Mouse (Mus musculus) large intestine, adult 2 months (tissue): ENCODE measurements at regions not wholly inside any gene's neighbourhood (a gene's known extent, or its start where the extent isn't known, plus 50 kb on each side); places are given as distances from the start of the nearest gene placed in this dataset.

Experiments
- DNase-seq: peaks from one replicate; pipeline ENCODE4 v3.0.0-alpha.2; 2012; ENCODE audit warnings: low read depth, low spot score
- WGBS: fragments of 180-500 bp; shearing (Covaris S2); methylation state at CpG from one replicate; pipeline ENCODE4 v1.1.7; 2018; 5-methylcytosine and 5-hydroxymethylcytosine counted together

DNA sequence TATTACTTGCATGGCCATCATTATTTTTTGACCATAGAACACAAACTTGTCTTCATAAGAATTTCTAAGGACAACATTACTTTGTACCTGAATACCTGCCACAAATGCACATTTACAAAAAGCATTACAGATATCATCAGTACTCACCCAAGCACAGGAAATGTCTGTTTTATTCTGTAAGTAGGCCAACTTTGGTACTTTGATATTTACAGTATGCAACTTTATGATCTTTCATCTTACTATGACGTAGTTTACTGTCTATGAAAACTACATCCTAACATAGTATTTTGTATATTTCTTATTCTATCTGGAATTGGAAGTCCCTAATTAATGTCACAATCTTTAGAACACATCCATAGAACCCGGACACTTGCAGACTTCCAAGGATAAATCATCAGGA is 282.2 kb upstream of the Egfl6 start:
- WGBS: 74% methylated on average over 2 of the region's 2 CpGs
- no peak for DNase-seq
